Mouse (Mus musculus): Measurements from ENCODE around the gene Snx1. TPM values are rescaled to one million over a fixed set of nuclear protein-coding genes. Genes with fewer than 3 reads are reported as not detected.

Snx1 gene
- total and polyA plus RNA-seq, 3 experiments, result 83.9 to 189 (median 113) TPM

DNA sequence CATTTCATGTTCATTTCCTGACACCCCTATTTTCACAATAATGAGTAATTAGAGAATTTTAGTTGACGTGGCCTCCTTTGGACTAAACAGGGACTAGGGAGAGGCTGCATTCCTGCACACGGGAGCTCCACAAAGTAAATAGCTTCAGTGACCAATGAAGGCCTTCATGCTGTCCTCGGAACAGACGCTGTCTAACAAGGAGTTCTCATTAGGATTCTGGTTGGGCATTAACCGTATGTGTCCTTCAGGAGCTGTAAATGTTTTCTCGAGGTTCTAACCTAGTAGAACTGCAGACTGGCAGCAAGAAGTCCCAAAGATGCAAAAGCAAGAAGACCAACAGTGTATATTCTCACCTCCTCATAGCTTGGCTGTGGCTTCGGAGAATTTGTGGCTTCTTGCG, 21.2 kb downstream of the Snx1 start:
- H3K4me3 ChIP-seq (ENCODE audit: control insufficient read depth in 1 of 2, insufficient read depth in 1 of 2, low read depth in 2 of 2, low read length in 2 of 2), result no peak overlapping the region
- H3K27me3 ChIP-seq (ENCODE audit: control insufficient read depth in 1 of 2, insufficient read depth in 2 of 2, low read length in 2 of 2), result no peaks in the 10 kb centered on the region
- H3K79me2 ChIP-seq (ENCODE audit: control insufficient read depth, insufficient read depth, low read length, poor library complexity), result no peaks in the 10 kb centered on the region
- H3K36me3 ChIP-seq (ENCODE audit: control insufficient read depth in 1 of 2, insufficient read depth in 2 of 2, low read length in 2 of 2), result peaks cover 0 to 30% of the 10 kb centered on the region in 2 experiments; a peak in 2 of 4 replicates
- no peak overlapping the region for H3K9ac ChIP-seq (ENCODE audit: control insufficient read depth, low read depth, low read length, poor library complexity, severe bottlenecking)
- no peak for DNase-seq (ENCODE audit: low read depth, low spot score)
- no peak overlapping the region for H3K27ac ChIP-seq (ENCODE audit: control insufficient read depth, low read depth, low read length)
- TF ChIP-seq USF1 (IDR thresholded peaks at IDR 0.05; ENCODE audit: low read depth, low read length), result no peak
- TF ChIP-seq ELF1 (IDR thresholded peaks at IDR 0.05; ENCODE audit: low read depth, low read length), result no peak
- TF ChIP-seq BHLHE40 (IDR thresholded peaks at IDR 0.05; ENCODE audit: borderline replicate concordance, low read depth, low read length), result no peak
- no peak for TF ChIP-seq MEF2A (IDR thresholded peaks at IDR 0.05; ENCODE audit: extremely low read depth, insufficient replicate concordance, low read depth, low read length, poor library complexity, severe bottlenecking)
- TF ChIP-seq GATA1 (IDR thresholded peaks at IDR 0.05; ENCODE audit: low read depth, low read length), result no peak
- TF ChIP-seq SIN3A (IDR thresholded peaks at IDR 0.05; ENCODE audit: low read length), result no peak
- no peak for TF ChIP-seq ZC3H11A (IDR thresholded peaks at IDR 0.05; ENCODE audit: low read depth, low read length)
- TF ChIP-seq POLR2A (IDR thresholded peaks at IDR 0.05; ENCODE audit: control insufficient read depth in 1 of 2, insufficient read depth in 1 of 2, low read depth in 1 of 2, low read length in 2 of 2, poor library complexity in 1 of 2), result no peak
- no peak for TF ChIP-seq NELFE (IDR thresholded peaks at IDR 0.05; ENCODE audit: low read depth, low read length)
- no peak for TF ChIP-seq HCFC1 (IDR thresholded peaks at IDR 0.05; ENCODE audit: low read depth, low read length)
- TF ChIP-seq ZMIZ1 (IDR thresholded peaks at IDR 0.05; ENCODE audit: low read depth, low read length), result no peak
- TF ChIP-seq KAT2A (conservative IDR thresholded peaks at IDR 0.05; ENCODE audit: low read depth, low read length), result no peak
- no peak for TF ChIP-seq RCOR1 (IDR thresholded peaks at IDR 0.05; ENCODE audit: low read depth, low read length)
- TF ChIP-seq CHD1 (IDR thresholded peaks at IDR 0.05; ENCODE audit: low read depth, low read length), result no peak
- TF ChIP-seq JUND (IDR thresholded peaks at IDR 0.05; ENCODE audit: low read depth, low read length), result no peak
- no peaks in the 10 kb centered on the region for H3K9me3 ChIP-seq (replicated peaks; ENCODE audit: insufficient read depth, low read length)
- H3K4me1 ChIP-seq (ENCODE audit: control insufficient read depth in 1 of 2, insufficient read depth in 2 of 2, low read length in 2 of 2), result no peaks in the 10 kb centered on the region

DNA sequence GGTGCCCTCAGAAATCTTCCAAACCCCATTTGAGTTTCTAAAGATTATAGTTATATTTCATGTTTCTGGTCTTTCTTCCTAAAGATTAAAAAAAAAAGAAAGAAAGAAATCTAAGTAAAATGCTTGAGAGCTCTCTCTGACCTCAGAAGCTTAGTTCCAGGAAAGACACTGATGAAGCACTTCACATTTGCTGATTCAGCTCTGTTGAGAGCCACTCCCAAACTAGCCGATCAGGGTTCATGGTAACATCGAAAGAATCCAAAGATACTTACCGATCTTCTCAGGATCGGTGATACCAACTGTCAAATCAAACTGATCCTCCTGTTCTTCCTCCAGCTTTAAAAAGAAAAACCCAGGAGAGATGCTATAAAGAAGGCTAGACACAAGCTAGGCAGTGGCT, 21.8 kb downstream of the Snx1 start:
- Histone ChIP-seq H3K36me3 (ENCODE audit: control insufficient read depth in 1 of 2, insufficient read depth in 2 of 2, low read length in 2 of 2) (peaks cover 0 to 30% of the 10 kb centered on the region in 2 experiments; a peak in 2 of 4 replicates), H3K27me3 (ENCODE audit: control insufficient read depth in 1 of 2, insufficient read depth in 2 of 2, low read length in 2 of 2) (no peaks in the 10 kb centered on the region), H3K9me3 (replicated peaks; ENCODE audit: insufficient read depth, low read length) (no peaks in the 10 kb centered on the region), H3K79me2 (ENCODE audit: control insufficient read depth, insufficient read depth, low read length, poor library complexity) (no peaks in the 10 kb centered on the region), H3K27ac (ENCODE audit: control insufficient read depth, low read depth, low read length) (no peak overlapping the region), H3K4me3 (ENCODE audit: control insufficient read depth in 1 of 2, insufficient read depth in 1 of 2, low read depth in 2 of 2, low read length in 2 of 2) (no peak overlapping the region), H3K9ac (ENCODE audit: control insufficient read depth, low read depth, low read length, poor library complexity, severe bottlenecking) (no peak overlapping the region), H3K4me1 (ENCODE audit: control insufficient read depth in 1 of 2, insufficient read depth in 2 of 2, low read length in 2 of 2) (no peaks in the 10 kb centered on the region)
- no peak for DNase-seq (ENCODE audit: low read depth, low spot score)
- TF ChIP-seq MAFK (IDR thresholded peaks at IDR 0.05; ENCODE audit: borderline replicate concordance, low read depth, low read length), result 0 out of 2 replicates have a peak, but pooled peaks have one; percentile 30
- TF ChIP-seq MXI1 (IDR thresholded peaks at IDR 0.05; ENCODE audit: low read depth, low read length), result no peak
